Mouse (Mus musculus): ENCODE results near the gene Prickle4.

The Prickle4 gene

GRCm38 (mm10) chr17:47706196-47706595 is 11.7 kb upstream of the Prickle4 start:
- no peak for DNase-seq (ENCODE audit: low spot score)

- DNase-seq (ENCODE audit: low spot score) = no peak
Observed at GRCm38 (mm10) chr17:47704692-47705091, 10.2 kb upstream of the Prickle4 start.

- DNase-seq (ENCODE audit: low spot score) = no peak
Observed at GRCm38 (mm10) chr17:47703556-47703955, 9.0 kb upstream of the Prickle4 start.

GRCm38 (mm10) chr17:47702548-47703345 is 8.2 kb upstream of the Prickle4 start:
- DNase-seq (ENCODE audit: low spot score) = no peak

GRCm38 (mm10) chr17:47701793-47702192 is 7.3 kb upstream of the Prickle4 start:
- no peak for DNase-seq (ENCODE audit: low spot score)

GRCm38 (mm10) chr17:47699055-47699454 is 4.5 kb upstream of the Prickle4 start:
- DNase-seq (ENCODE audit: low spot score) = no peak

GRCm38 (mm10) chr17:47698156-47698555 is 3.6 kb upstream of the Prickle4 start:
- DNase-seq (ENCODE audit: low spot score) = no peak

GRCm38 (mm10) chr17:47695337-47695710 is 788 bp upstream of the Prickle4 start:
- DNase-seq (ENCODE audit: low spot score) = no peak

- DNase-seq (ENCODE audit: low spot score) = no peak
Observed at GRCm38 (mm10) chr17:47694442-47694502, 264 bp downstream of the Prickle4 start, which contains the start of gene Gm21981. TSS of gene Gm21981 (minus strand) at chr17:47694455.

GRCm38 (mm10) chr17:47693671-47694441 is 680 bp downstream of the Prickle4 start:
- DNase-seq (ENCODE audit: low spot score) = no peak

GRCm38 (mm10) chr17:47691650-47692049 is 2.9 kb downstream of the Prickle4 start:
- DNase-seq (ENCODE audit: low spot score) = no peak

- no peak for DNase-seq (ENCODE audit: low spot score)
Observed at GRCm38 (mm10) chr17:47689894-47690293, 4.6 kb downstream of the Prickle4 start.

GRCm38 (mm10) chr17:47688608-47689575 is 5.6 kb downstream of the Prickle4 start, which contains the start of gene Frs3:
TSS of gene Frs3 (plus strand) at chr17:47689030.
- DNase-seq (ENCODE audit: low spot score) = peak; percentile 39

GRCm38 (mm10) chr17:47688344-47688607 is 6.3 kb downstream of the Prickle4 start, which contains the start of gene Tomm6:
TSS of gene Tomm6 (minus strand) at chr17:47688386.
- no peak for DNase-seq (ENCODE audit: low spot score)

GRCm38 (mm10) chr17:47687409-47688343 is 6.9 kb downstream of the Prickle4 start:
- peak; percentile 93 for DNase-seq (ENCODE audit: low spot score)

GRCm38 (mm10) chr17:47682836-47683235 is 11.7 kb downstream of the Prickle4 start:
- no peak for DNase-seq (ENCODE audit: low spot score)

- DNase-seq (ENCODE audit: low spot score) = no peak
Observed at GRCm38 (mm10) chr17:47678702-47679101, 15.8 kb downstream of the Prickle4 start.

- no peak for DNase-seq (ENCODE audit: low spot score)
Observed at GRCm38 (mm10) chr17:47678238-47678637, 16.3 kb downstream of the Prickle4 start.

GRCm38 (mm10) chr17:47676581-47676980 is 18.0 kb downstream of the Prickle4 start:
- peak; percentile 56 for DNase-seq (ENCODE audit: low spot score)

GRCm38 (mm10) chr17:47672311-47673111 is 22.0 kb downstream of the Prickle4 start:
- DNase-seq (ENCODE audit: low spot score) = no peak

- DNase-seq (ENCODE audit: low spot score) = no peak
Observed at GRCm38 (mm10) chr17:47671988-47672310, 22.6 kb downstream of the Prickle4 start.

Measured in c-Kit-positive CD71-positive TER-119-positive erythroid progenitor cells, embryonic 14.5 days (primary cell).